Mouse (Mus musculus) liver, adult 2 months (tissue): ENCODE measurements around the gene Hdac7. TPM values are rescaled to one million over a fixed set of nuclear protein-coding genes. Genes with fewer than 3 reads are reported as not detected.

ENCODE experiments used
- DNase-seq: peaks from one replicate; pipeline ENCODE4 v3.0.0-alpha.2; 2011; ENCODE audit warnings: low read depth, low spot score; ENCODE audit errors: extremely low read depth
- H3K27ac ChIP-seq: fragments of 200-500 bp; replicated peaks from 2 replicates; pipeline ENCODE4 v1.5.1; 2012; ENCODE audit warnings: low read depth, mild to moderate bottlenecking, control low read depth, inconsistent platforms, low read length; ENCODE audit not compliant: insufficient read depth
- H3K27me3 ChIP-seq: fragments of 200-500 bp; 2 replicates; pipeline ENCODE4 v1.6.1; 2012; ENCODE audit warnings: mild to moderate bottlenecking, moderate library complexity, low read length, inconsistent platforms; ENCODE audit not compliant: control insufficient read depth, insufficient read depth
- H3K36me3 ChIP-seq: fragments of 200-500 bp; 2 replicates; pipeline ENCODE4 v1.6.1; 2012; ENCODE audit warnings: low read length, inconsistent platforms; ENCODE audit not compliant: control insufficient read depth, insufficient read depth
- H3K4me1 ChIP-seq: fragments of 200-500 bp; 2 replicates; pipeline ENCODE4 v1.6.1; 2011; ENCODE audit warnings: low read length; ENCODE audit not compliant: control insufficient read depth, insufficient read depth
- H3K4me3 ChIP-seq: fragments of 200-500 bp; 2 replicates; pipeline ENCODE4 v1.5.1; 2011; ENCODE audit warnings: low read depth, mild to moderate bottlenecking, control low read depth, low read length, moderate library complexity; ENCODE audit not compliant: insufficient read depth
- H3K79me2 ChIP-seq: fragments of 200-500 bp; 2 replicates; pipeline ENCODE4 v1.6.1; 2012; ENCODE audit warnings: inconsistent platforms, mild to moderate bottlenecking, low read length, moderate library complexity; ENCODE audit not compliant: control insufficient read depth, insufficient read depth
- H3K9ac ChIP-seq: fragments of 200-500 bp; 2 replicates; pipeline ENCODE4 v1.6.1; 2012; ENCODE audit warnings: low read depth, mild to moderate bottlenecking, control low read depth, inconsistent platforms, low read length
- CTCF ChIP-seq: fragments of 200-500 bp; IDR thresholded peaks from 2 replicates; pipeline ENCODE4 v1.5.1; 2011; ENCODE audit warnings: low read depth, low read length, control low read depth
- POLR2A ChIP-seq: fragments of 200-500 bp; IDR thresholded peaks from 2 replicates; pipeline ENCODE4 v1.6.1; 2011; ENCODE audit warnings: low read length, control low read depth; ENCODE audit not compliant: insufficient read depth; ENCODE audit errors: extremely low read depth
- WGBS: fragments of 180-500 bp; shearing (Covaris S2); methylation state at CpG from one replicate; pipeline ENCODE4 v1.1.7; 2018; 5-methylcytosine and 5-hydroxymethylcytosine counted together
- polyA plus RNA-seq: library from polyadenylated mRNA; depleted of rRNA; stranded (reverse); fragments of >200 nt; gene quantifications from 2 replicates; pipeline ENCODE4 v1.2.3, GENCODE M21; 2012
- total RNA-seq: library from RNA; depleted of rRNA; stranded (reverse); fragments of >200 nt; gene quantifications from 2 replicates; pipeline ENCODE4 v1.2.3, GENCODE M21; 2014

The Hdac7 gene
- total and polyA plus RNA-seq, 2 experiments = 2.5 to 9.5 TPM

GRCm38 (mm10) chr15:97782749-97783105 is 61.6 kb downstream of the Hdac7 start:
- TF ChIP-seq CTCF = peak; percentile 80
- no peak for TF ChIP-seq POLR2A
- Histone ChIP-seq H3K79me2 (no peaks in the 10 kb centered on the region; the same call in 1 of the 2 replicates), H3K27ac (no peak overlapping the region), H3K4me1 (peaks cover 11% of the 10 kb centered on the region), H3K4me3 (no peak overlapping the region), H3K27me3 (no peaks in the 10 kb centered on the region), H3K36me3 (no peaks in the 10 kb centered on the region), H3K9ac (no peak overlapping the region)
- WGBS = 13% methylated on average over 9 of the region's 9 CpGs
- no peak for DNase-seq

GRCm38 (mm10) chr15:97781961-97782748 is 62.1 kb downstream of the Hdac7 start:
- Histone ChIP-seq H3K4me1 (peaks cover 11% of the 10 kb centered on the region), H3K79me2 (no peaks in the 10 kb centered on the region; the same call in 1 of the 2 replicates), H3K27ac (no peak overlapping the region), H3K27me3 (no peaks in the 10 kb centered on the region), H3K4me3 (no peak overlapping the region), H3K9ac (no peak overlapping the region), H3K36me3 (no peaks in the 10 kb centered on the region)
- 41% methylated on average over 24 of the region's 24 CpGs for WGBS
- no peak for DNase-seq
- no peak for TF ChIP-seq POLR2A

- H3K9ac ChIP-seq = no peak overlapping the region
- WGBS = 47% methylated on average over 12 of the region's 12 CpGs
- no peak overlapping the region for H3K4me3 ChIP-seq
Measured at GRCm38 (mm10) chr15:97780611-97781031, 63.7 kb downstream of the Hdac7 start.

GRCm38 (mm10) chr15:97779576-97779975 is 64.7 kb downstream of the Hdac7 start:
- no peaks in the 10 kb centered on the region; the same call in 1 of the 2 replicates for H3K4me1 ChIP-seq
- no peaks in the 10 kb centered on the region for H3K36me3 ChIP-seq
- H3K27me3 ChIP-seq = no peaks in the 10 kb centered on the region
- H3K27ac ChIP-seq = no peak overlapping the region
- H3K79me2 ChIP-seq = no peaks in the 10 kb centered on the region
- no peak overlapping the region for H3K4me3 ChIP-seq
- no peak for DNase-seq
- TF ChIP-seq CTCF = no peak
- no peak for TF ChIP-seq POLR2A
- no peak overlapping the region for H3K9ac ChIP-seq
- 100% methylated on average over 1 of the region's 1 CpGs for WGBS

More at GRCm38 (mm10) chr15:97780611-97781031, 63.7 kb downstream of the Hdac7 start:
- no peaks in the 10 kb centered on the region for H3K36me3 ChIP-seq
- H3K79me2 ChIP-seq = no peaks in the 10 kb centered on the region; the same call in 1 of the 2 replicates
- H3K4me1 ChIP-seq = no peaks in the 10 kb centered on the region; the same call in 1 of the 2 replicates
- TF ChIP-seq POLR2A = no peak
- TF ChIP-seq CTCF = no peak
- H3K27me3 ChIP-seq = no peaks in the 10 kb centered on the region
- no peak for DNase-seq
- H3K27ac ChIP-seq = no peak overlapping the region

GRCm38 (mm10) chr15:97778311-97779098 is 65.8 kb downstream of the Hdac7 start, which contains the start of gene Slc48a1:
Gene Slc48a1, plus strand, starts transcription at chr15:97778520.
- Histone ChIP-seq H3K27ac (no peak within 1 kb of the TSS), H3K4me3 (no peak within 1 kb of the TSS), H3K27me3 (no peaks in the 10 kb centered on the region), H3K79me2 (no peaks in the 10 kb centered on the region), H3K9ac (no peak within 1 kb of the TSS), H3K4me1 (peaks cover 5% of the 10 kb centered on the region; the same call in 1 of the 2 replicates), H3K36me3 (no peaks in the 10 kb centered on the region)
- TF ChIP-seq POLR2A = no peak
- TF ChIP-seq CTCF = no peak
- no peak for DNase-seq
- WGBS = 81% methylated on average over 8 of the region's 8 CpGs
